Mouse (Mus musculus) megakaryocyte-erythroid progenitor cell, adult 5-6 weeks (primary cell): Measurements from ENCODE around the gene Gm3642. TPM values are rescaled to one million over a fixed set of nuclear protein-coding genes. Genes with fewer than 3 reads are reported as not detected.
"Not testable (repeated sequence)": the region's sequence is repeated elsewhere in the genome, so short reads cannot be mapped to it uniquely, and the experiment has no call there.

Source experiments
- ATAC-seq: replicated peaks from 2 replicates; pipeline ENCODE4 v1.8.0; 2016; ENCODE audit warnings: mild to moderate bottlenecking, inconsistent platforms; ENCODE audit not compliant: severe bottlenecking, poor library complexity, low FRiP score, low TSS enrichment
- total RNA-seq, 2 experiments: library from RNA; stranded (forward) in 1 of 2; stranded (reverse) in 1 of 2; fragments of 200-1000, 215-1000 nt in 1 of 2; fragments of >200 nt in 1 of 2; fragmentation: Nextera tagmentation in 1 of 2; gene quantifications; 2 replicates each; pipeline ENCODE4 v1.2.3; 2014 to 2017

The Gm3642 gene
- total RNA-seq (2014; fragmentation: Nextera tagmentation) (not detected in 2 replicates), total RNA-seq (2017) (not detected in 2 replicates)

DNA sequence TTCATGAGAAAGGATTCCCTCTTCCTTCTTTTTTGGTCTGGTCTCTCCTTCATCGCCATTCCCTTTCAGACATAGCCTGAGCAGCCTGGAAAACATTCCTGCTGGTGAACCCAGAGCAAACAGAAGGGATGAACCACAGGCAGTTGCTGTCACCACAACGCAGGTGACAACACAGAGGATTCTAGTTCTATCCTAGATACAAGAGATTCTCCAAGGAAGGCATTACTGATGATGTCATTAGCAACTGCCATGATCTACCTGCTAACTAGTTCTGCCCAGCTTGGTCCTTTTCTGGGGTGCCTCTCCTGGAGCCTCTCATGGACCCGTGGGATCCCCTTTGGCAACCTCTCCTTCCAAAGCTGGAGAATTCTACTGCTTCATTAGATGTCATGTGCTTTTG lies at the start of gene Gm3642:
Gm3642 (minus strand) TSS at position 101 of the 400 bp plus-strand sequence.
- ATAC-seq: not testable (repeated sequence)

DNA sequence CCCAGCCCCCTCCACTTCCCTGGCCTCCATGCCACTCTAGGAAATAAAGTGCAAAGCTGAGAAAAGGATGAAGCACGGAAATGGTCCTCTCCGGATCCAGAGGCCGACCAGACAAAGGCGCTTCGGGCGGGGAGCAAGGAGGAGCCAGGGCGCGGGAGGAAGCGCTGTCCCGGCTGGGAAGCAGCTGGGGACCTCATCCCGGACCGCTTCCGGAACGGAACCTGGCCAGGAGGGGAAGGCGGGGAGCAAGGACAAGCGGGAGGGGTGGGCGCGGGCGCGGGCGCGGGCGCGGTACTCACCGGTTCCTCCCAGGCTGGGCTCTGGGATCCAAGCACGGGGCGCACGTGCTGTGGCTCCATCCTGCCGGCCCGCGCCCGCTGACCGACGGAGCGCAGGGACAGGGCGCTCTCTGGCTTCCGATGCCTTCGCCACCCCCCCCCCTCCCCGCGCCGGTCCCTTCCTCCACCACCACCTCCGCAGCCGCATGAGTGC lies 49.5 kb upstream of the Gm3642 start, which contains the start of gene Gm3667:
Gm3667 (minus strand) TSS at position 442 of the 492 bp plus-strand sequence.
- ATAC-seq: not testable (repeated sequence)

- not testable (repeated sequence) for ATAC-seq
These were observed 48.7 kb upstream of the Gm3642 start for GRCm38 (mm10) chr14:6888811-6889210.

DNA sequence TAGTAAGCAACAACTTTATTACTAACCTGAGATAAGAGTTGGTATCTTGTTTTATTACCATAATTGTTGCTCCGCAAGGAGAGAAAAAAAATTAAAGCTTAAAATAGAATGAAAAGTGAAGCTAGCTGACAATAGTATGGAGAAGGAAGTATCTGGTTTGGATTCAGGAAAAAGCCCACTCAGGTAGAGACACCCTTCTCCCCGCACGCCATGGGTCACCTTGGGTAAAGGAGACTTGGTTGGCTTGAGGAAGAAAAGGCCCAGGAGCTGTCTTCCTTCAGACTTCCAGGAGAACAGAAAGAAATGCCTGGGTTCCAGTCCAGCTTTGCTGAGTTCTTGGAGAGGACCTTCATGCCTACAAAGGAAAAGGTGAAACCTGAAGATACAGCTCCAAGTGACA lies 16.8 kb downstream of the Gm3642 start:
- ATAC-seq: not testable (repeated sequence)

Other genes starting within 250 kb of the Gm3642 start
- not detected in 2 replicates for gene Gm3629, start 249.7 kb downstream of the Gm3642 start, total RNA-seq (2014; fragmentation: Nextera tagmentation)
- not detected in 2 replicates for gene Gm3629, start 249.7 kb downstream of the Gm3642 start, total RNA-seq (2017)
- not detected in 2 replicates for gene Gm3460, start 217.9 kb downstream of the Gm3642 start, total RNA-seq (2014; fragmentation: Nextera tagmentation)
- not detected in 2 replicates for gene Gm3460, start 217.9 kb downstream of the Gm3642 start, total RNA-seq (2017)
- gene Gm10251, start 156.1 kb downstream of the Gm3642 start, total RNA-seq (2014; fragmentation: Nextera tagmentation): not detected in 2 replicates
- not detected in 2 replicates for gene Gm10251, start 156.1 kb downstream of the Gm3642 start, total RNA-seq (2017)
- not detected in 2 replicates for gene Gm8050, start 120.1 kb downstream of the Gm3642 start, total RNA-seq (2014; fragmentation: Nextera tagmentation)
- not detected in 2 replicates for gene Gm8050, start 120.1 kb downstream of the Gm3642 start, total RNA-seq (2017)
- gene Gm3636, start 98.0 kb downstream of the Gm3642 start, total RNA-seq (2014; fragmentation: Nextera tagmentation): not detected in 2 replicates
- 1.9 TPM in 1 of 2 replicates, not detected in the other for gene Gm3636, start 98.0 kb downstream of the Gm3642 start, total RNA-seq (2017)
- not detected in 2 replicates for gene Gm8362, start 65.9 kb downstream of the Gm3642 start, total RNA-seq (2014; fragmentation: Nextera tagmentation)
- not detected in 2 replicates for gene Gm8362, start 65.9 kb downstream of the Gm3642 start, total RNA-seq (2017)
- gene Gm3667, start 49.7 kb upstream of the Gm3642 start, total RNA-seq (2014; fragmentation: Nextera tagmentation): not detected in 2 replicates
- gene Gm3667, start 49.7 kb upstream of the Gm3642 start, total RNA-seq (2017): not detected in 2 replicates
- not detected in 2 replicates for gene Gm6356, start 133.5 kb upstream of the Gm3642 start, total RNA-seq (2014; fragmentation: Nextera tagmentation)
- not detected in 2 replicates for gene Gm6356, start 133.5 kb upstream of the Gm3642 start, total RNA-seq (2017)
- gene Gm10406, start 187.1 kb upstream of the Gm3642 start, total RNA-seq (2014; fragmentation: Nextera tagmentation): not detected in 2 replicates
- not detected in 2 replicates for gene Gm10406, start 187.1 kb upstream of the Gm3642 start, total RNA-seq (2017)
- gene Gm3685, start 204.7 kb upstream of the Gm3642 start, total RNA-seq (2014; fragmentation: Nextera tagmentation): not detected in 2 replicates
- not detected in 2 replicates for gene Gm3685, start 204.7 kb upstream of the Gm3642 start, total RNA-seq (2017)